Mouse (Mus musculus) gastrocnemius, adult 18-20 months (tissue): ENCODE data around the gene Pex1. TPM values are rescaled to one million over a fixed set of nuclear protein-coding genes. Genes with fewer than 3 reads are reported as not detected.
"Not testable (repeated sequence)": the region's sequence is repeated elsewhere in the genome, so short reads cannot be mapped to it uniquely, and the experiment has no call there.

Experiments used
- DNase-seq: peaks from one replicate; pipeline ENCODE4 v3.0.0; 2021; ENCODE audit warnings: low spot score
- long read RNA-seq, 2 experiments: library from polyadenylated mRNA; stranded (forward); transcript quantifications; one replicate each; pipeline ENCODE4 v2.0.0; 2021
- total RNA-seq, 2 experiments: library from RNA; stranded (reverse); gene quantifications; 2 replicates each; pipeline ENCODE4 v1.2.3; 2021

The Pex1 gene
- total RNA-seq, result 1 to 10 TPM; 5.5 to 6.8 TPM
- long read RNA-seq, experiment 1, full-length matches to known transcripts, result 5 of 10 reads
- long read RNA-seq, experiment 1, partial matches to known transcripts, result 0 of 10 reads
- long read RNA-seq, experiment 1, other reads (novel, unspliced or antisense), result 5 of 10 reads
- long read RNA-seq, experiment 2, partial matches to known transcripts, result 0 of 2 reads
- long read RNA-seq, experiment 2, other reads (novel, unspliced or antisense), result 1 of 2 reads

GRCm38 (mm10) chr5:3595693-3596398 is at the start of gene Pex1:
Gene Pex1, plus strand, starts transcription at chr5:3596066.
- peak; percentile 96 for DNase-seq

- no peak for DNase-seq
Measured at GRCm38 (mm10) chr5:3546226-3546625, 49.6 kb upstream of the Pex1 start.

- DNase-seq, result no peak
Measured at GRCm38 (mm10) chr5:3551481-3551880, 44.4 kb upstream of the Pex1 start.

- no peak for DNase-seq
Measured at GRCm38 (mm10) chr5:3554198-3554597, 41.7 kb upstream of the Pex1 start.

DNA sequence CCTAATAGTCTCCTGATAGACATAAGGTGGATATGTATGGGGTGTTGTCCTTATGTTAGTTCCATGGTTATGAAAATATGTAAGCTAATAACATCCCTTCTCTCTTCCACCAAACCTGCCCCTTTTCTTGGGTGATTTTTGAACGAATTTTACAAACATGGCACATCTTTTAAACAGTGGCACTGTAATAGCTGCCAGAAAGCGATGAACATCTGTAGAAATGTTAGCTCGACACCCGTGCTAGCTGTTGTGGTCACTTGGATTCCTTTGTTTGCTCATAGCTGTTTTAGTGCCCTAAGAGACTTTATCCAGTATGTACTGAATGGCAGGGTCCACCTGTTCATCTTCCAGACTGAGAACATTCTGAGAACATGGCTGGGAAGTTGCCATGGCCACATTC is 24.6 kb upstream of the Pex1 start, which contains the start of gene 1700109H08Rik:
TSS of gene 1700109H08Rik (plus strand) at position 301 of the 400 bp plus-strand sequence.
- DNase-seq, result no peak

- no peak for DNase-seq
Measured at GRCm38 (mm10) chr5:3574825-3575224, 21.0 kb upstream of the Pex1 start.

GRCm38 (mm10) chr5:3577939-3578338 is 17.9 kb upstream of the Pex1 start:
- no peak for DNase-seq

DNA sequence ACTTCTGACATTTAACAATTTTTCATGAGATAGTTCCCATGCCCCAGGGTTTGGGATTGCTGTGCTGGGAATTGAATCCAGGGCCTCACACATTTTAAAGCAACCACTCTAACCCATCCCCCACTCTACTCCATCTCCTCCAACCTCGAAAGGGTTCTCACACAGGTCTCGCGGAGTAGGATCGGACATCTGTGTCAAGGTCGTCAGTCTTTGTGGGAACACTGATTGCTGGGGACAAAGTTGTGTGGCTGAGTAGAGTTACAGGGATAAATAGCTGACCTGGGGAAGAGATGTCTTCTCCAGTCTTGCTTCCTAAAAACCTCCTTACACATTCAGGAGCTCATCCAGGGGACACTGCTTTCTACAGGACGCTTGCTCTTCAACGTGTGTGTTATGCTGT is 16.8 kb upstream of the Pex1 start:
- no peak for DNase-seq

GRCm38 (mm10) chr5:3596399-3596766 is 517 bp downstream of the Pex1 start, which contains the start of gene Rbm48:
Gene Rbm48, minus strand, starts transcription at chr5:3596585.
- DNase-seq, result peak; percentile 79

- no peak for DNase-seq
Measured at GRCm38 (mm10) chr5:3597171-3597570, 1.3 kb downstream of the Pex1 start.

GRCm38 (mm10) chr5:3598766-3599165 is 2.9 kb downstream of the Pex1 start:
- DNase-seq, result no peak

DNA sequence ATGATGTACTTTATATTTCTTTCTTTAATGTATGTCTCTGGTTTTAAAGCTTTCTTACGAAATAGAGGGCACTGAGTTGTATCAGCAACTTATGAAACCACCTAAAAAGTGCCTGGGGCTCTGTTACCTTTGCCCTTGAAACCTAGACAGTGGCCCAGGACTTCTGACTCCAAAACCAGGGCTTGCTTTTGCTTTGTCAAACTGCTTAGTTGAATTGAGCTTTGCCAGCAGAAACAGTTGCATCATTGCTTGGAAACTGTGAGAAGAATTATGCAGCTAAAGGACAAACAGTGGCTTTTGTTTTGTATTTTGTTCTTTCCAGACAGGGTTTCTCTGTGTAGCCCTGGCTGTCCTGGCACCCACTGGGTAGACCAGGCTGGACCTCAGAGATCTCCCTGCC is 4.4 kb downstream of the Pex1 start:
- no peak for DNase-seq

DNA sequence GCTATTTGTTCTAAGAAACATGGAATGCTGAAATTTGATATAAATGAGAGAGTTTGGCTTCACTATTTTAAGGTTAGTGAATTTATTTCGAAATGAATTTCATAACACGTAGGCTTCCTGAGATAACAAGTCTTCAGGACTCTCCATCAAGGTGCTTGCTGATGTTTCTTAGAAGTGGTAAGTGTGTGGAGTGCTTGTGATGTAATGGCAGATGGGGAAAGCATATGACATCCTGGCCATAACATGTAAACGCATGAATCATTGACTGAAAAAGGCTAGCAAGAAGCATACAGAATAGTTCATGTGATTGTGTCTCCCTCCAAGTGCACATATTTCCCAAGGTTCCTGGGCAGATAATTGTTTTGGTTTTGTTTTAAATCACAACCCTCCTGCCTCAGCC is 4.9 kb downstream of the Pex1 start:
- no peak for DNase-seq

DNA sequence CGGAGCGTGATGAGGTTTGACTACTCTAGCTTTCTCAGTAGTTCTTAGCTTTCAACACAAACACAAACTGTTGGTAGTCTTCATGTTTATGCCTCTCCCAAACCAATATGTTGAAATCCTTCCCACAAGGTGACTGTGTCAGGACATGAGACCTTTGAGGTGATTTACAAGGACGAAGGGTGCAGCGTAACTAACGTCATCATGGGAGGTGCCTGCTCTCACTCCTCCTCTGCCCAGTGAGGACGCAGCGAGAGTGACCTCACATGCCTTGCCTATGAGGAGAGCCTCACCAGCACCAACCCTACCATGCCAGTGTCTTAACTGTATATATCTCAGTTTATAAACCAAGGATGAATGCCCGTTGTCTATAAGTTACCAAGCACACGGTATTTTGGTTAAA is 11.2 kb downstream of the Pex1 start:
- no peak for DNase-seq

DNA sequence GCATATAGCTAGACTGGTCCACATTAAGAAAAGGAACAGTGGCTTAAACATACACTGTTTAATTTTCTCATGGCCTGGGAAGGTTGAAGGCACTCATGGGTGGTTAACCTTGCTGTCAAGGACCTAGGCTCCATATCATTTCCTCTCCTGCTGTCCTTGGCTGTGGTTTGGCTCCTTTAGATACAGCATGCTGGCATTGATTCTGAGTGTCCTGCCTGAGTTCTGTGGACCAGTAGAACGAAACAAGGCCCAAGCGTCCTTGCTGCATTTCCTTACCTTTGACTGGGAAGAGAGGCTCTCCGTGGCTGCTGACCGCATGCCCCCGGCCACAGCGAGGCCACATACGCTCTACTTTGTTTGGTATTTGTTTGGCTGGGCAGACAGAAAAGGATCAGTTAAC is 13.4 kb downstream of the Pex1 start:
- DNase-seq, result no peak

GRCm38 (mm10) chr5:3611835-3612234 is 16.0 kb downstream of the Pex1 start:
- not testable (repeated sequence) for DNase-seq

DNA sequence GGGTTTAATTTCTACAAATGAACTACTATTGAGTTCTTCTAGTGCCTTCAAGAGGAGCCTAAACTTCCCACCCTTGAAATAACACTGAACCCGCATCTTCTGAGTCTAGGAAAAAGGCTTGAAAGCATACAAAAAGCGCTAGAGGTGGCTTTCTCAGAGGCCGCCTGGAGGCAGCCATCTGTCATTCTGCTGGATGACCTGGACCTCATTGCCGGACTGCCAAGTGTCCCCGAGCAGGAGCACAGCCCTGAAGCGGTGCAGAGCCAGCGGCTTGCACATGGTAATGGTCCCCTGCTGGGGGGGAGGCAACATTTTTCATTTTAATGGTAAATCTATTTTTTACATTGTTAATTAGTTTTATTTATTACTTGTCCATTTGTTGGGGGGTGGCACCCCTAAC is 24.6 kb downstream of the Pex1 start:
- no peak for DNase-seq

DNA sequence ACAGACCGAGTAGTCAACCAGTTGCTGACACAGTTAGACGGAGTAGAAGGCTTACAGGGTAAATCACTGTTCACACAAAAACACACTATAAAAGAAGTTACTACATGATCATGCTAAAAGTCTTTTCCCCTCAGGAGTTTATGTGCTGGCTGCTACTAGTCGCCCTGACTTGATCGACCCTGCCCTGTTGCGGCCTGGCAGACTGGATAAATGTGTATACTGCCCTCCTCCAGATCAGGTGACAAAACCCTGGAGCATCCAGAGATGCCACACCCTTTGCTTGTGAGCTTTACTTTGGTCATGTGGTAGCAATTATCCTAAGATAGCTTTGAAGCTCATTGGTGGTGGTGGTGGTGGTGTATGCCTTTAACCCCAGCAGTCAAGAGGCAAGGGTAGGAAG is 34.2 kb downstream of the Pex1 start:
- DNase-seq, result no peak

DNA sequence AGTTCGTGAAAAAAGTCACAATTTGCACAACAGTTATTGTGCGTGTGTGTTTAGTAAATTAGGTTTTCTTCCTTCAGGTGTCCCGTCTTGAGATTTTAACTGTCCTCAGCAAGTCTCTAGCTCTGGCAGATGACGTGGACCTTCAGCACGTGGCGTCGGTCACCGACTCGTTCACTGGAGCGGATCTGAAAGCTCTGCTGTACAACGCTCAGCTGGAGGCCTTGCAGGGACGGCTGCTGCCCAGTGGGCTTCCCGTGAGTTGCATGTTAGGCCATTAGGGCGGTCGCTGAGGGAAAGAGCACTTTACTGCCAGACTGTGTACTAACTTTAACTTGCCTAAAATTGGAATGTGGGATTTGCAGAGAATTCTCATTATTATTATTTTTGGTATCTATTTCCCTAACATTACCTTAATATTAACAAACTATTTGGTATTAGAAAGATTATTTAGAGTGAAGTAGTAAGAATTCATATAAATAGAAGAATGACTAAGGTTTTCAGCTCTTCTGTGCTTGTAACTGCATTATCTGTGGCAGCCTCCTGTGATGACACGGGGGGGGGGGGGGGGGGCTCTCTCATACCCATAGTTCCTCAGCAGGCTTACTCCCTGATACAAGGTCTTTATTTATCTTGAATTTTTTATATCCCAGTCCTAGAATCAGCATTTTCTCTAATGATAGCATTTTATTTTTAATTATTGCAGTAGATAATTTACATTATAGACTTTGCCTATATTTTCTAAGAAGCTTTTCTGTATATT is 35.8 kb downstream of the Pex1 start:
- DNase-seq, result no peak

DNA sequence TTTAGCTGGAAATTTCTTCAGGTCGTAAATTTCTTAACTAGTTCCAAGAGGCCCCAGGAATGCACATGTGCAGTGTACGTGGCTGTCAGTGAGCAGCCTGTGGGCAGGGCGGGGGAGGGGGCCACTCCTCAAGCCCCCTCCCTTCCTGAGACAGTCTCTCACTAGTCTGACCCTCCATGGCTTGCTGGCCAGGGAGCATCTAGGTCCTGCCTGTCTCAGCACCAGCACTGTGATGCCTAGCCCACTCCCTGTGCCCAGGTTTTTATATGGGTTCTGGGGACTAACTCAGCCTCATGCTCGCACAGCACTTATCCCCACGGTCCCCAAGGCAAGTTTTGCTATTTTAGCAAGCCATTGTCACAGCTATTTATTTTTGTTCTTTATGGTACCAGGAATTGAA is 36.4 kb downstream of the Pex1 start:
- no peak for DNase-seq

- no peak for DNase-seq
Measured at GRCm38 (mm10) chr5:3633315-3633714, 37.4 kb downstream of the Pex1 start.

DNA sequence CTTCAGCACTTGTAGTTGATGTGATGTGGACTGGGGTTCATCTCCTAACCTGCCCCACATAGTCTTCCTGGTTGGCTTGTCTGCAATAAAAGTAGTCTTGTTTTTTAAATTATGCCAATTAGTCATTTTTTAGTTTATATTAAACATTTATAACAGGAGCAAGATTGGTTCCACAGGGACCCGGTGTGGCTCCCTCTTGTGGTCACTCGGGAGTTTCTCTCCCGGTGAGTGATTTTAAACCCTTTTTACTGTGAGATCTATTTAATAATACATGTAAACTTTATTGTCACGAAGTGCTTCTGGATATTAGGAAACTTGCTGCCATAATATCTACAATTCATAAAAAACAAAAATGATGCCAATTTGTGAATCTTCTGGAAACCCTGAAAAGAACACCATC is 38.1 kb downstream of the Pex1 start:
- no peak for DNase-seq

GRCm38 (mm10) chr5:3635286-3635685 is 39.4 kb downstream of the Pex1 start:
- DNase-seq, result no peak
